Mouse (Mus musculus) adrenal gland, adult (tissue): ENCODE results near the gene Gm45521.
A peak's percentile ranks its signal among the peaks of the same experiment; 100 is the strongest.

Experiments
- DNase-seq, 2 experiments: peaks; one replicate each; pipeline ENCODE4 v3.0.0; 2022 to 2023; ENCODE audit warnings: low spot score in 1 of 2; ENCODE audit not compliant: inconsistent age in 2 of 2

The Gm45521 gene

GRCm38 (mm10) chr14:7999030-7999429 lies 41.9 kb downstream of the Gm45521 start:
- no peak for DNase-seq

- DNase-seq = peak in 1 of 2 experiments; percentile 27
These were observed 42.3 kb downstream of the Gm45521 start for GRCm38 (mm10) chr14:7999435-7999834.

GRCm38 (mm10) chr14:8000247-8000646 lies 43.2 kb downstream of the Gm45521 start:
- DNase-seq = peak in 1 of 2 experiments; percentile 25

- peak in 1 of 2 experiments; percentile 39 for DNase-seq
These were observed 44.0 kb downstream of the Gm45521 start for GRCm38 (mm10) chr14:8000831-8001685.

GRCm38 (mm10) chr14:8002432-8003092 lies 45.5 kb downstream of the Gm45521 start, which contains the start of gene Abhd6:
TSS of gene Abhd6 (plus strand) at chr14:8002902.
- DNase-seq = peak; percentile 92 to 96

GRCm38 (mm10) chr14:8003093-8003670 lies 46.1 kb downstream of the Gm45521 start:
- DNase-seq = peak in 1 of 2 experiments; percentile 66

GRCm38 (mm10) chr14:8003727-8004670 lies 46.9 kb downstream of the Gm45521 start:
- DNase-seq = peak; percentile 67 to 89

- DNase-seq = peak in 1 of 2 experiments; percentile 64
These were observed 49.0 kb downstream of the Gm45521 start for GRCm38 (mm10) chr14:8006061-8006460.

GRCm38 (mm10) chr14:8007084-8007483 lies 50.0 kb downstream of the Gm45521 start:
- DNase-seq = peak; percentile 77 to 87

GRCm38 (mm10) chr14:8007486-8007885 lies 50.4 kb downstream of the Gm45521 start:
- no peak for DNase-seq

- DNase-seq = no peak
These were observed 50.8 kb downstream of the Gm45521 start for GRCm38 (mm10) chr14:8007923-8008322.
